Mouse (Mus musculus) layer of hippocampus, postnatal 25 days (tissue): ENCODE results near the gene Ccdc127. TPM values are rescaled to one million over a fixed set of nuclear protein-coding genes. Genes with fewer than 3 reads are reported as not detected.

Experiments used
- DNase-seq, 2 experiments: peaks; one replicate each; pipeline ENCODE4 v3.0.0; 2022; ENCODE audit warnings: mixed read lengths in 2 of 2, low spot score in 1 of 2; ENCODE audit errors: extremely low spot score in 1 of 2
- total RNA-seq, 2 experiments: library from RNA; stranded (reverse); gene quantifications; 2 replicates each; pipeline ENCODE4 v1.2.3; 2021

Ccdc127 gene
- 10 to 100 TPM; 76.8 to 81.9 TPM for total RNA-seq

- DNase-seq, result peak; percentile 96 to 97
Measured at GRCm38 (mm10) chr13:74349566-74350434, at the start of gene Ccdc127, which contains the start of gene Sdha. Ccdc127 (plus strand) TSS chr13:74350309. Sdha (minus strand) TSS chr13:74350280.

DNA sequence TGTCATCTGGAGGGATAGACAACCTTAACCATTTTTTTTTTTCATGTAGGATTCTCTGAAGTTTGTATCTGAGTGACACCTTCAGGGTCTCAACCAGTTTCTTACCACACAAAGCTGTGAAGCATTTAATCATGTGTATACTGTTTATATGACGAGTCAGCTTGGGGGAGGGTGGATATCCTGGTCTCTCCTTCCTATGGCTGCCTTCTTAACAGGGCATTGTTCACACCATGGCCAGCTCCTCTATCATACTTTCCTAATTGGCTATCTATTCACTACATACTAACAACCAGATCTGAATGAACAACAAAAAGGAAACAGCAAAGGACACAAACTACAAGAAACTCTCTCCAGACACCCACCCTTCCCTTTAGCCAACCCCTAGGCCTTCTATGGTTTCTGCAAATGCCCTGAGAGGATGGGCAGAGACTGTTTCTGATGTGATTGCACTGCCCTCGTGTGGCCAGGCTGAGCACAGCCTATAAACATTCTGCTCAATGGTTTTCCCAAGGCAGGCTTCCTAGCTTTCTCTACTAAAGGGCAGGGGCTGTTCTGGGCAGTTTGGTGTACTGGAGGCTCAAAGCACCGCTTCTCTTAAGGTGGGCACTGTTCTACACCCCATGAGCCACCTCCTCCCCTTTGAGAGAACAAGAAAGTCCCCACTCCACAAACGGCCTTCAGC, 49.0 kb upstream of the Ccdc127 start:
- peak; percentile 66 to 82 for DNase-seq

- no peak for DNase-seq
Measured at GRCm38 (mm10) chr13:74301607-74301984, 48.5 kb upstream of the Ccdc127 start.

GRCm38 (mm10) chr13:74302050-74303037, 47.8 kb upstream of the Ccdc127 start:
- peak in 1 of 2 experiments; percentile 11 for DNase-seq

- no peak for DNase-seq
Measured at GRCm38 (mm10) chr13:74305380-74305779, 44.7 kb upstream of the Ccdc127 start.

DNA sequence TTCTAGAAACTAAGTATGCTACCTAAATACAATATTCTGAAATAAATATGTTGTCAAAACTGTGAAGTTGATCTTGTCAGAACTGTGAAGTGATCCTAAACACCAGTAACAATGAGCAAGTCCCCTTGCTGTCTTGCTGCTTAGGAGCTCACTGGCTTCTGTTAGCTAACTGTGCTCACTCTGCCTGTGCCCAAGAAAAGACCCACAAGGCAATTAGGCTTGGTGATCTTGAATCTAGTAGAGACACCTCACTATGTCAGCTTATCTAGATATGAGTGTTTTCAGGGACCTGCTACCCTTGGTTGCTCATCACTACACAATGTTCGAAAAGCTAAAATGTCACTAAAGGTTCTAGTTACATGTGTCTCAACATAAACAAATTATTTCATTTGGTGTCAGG, 44.3 kb upstream of the Ccdc127 start:
- DNase-seq, result no peak

DNA sequence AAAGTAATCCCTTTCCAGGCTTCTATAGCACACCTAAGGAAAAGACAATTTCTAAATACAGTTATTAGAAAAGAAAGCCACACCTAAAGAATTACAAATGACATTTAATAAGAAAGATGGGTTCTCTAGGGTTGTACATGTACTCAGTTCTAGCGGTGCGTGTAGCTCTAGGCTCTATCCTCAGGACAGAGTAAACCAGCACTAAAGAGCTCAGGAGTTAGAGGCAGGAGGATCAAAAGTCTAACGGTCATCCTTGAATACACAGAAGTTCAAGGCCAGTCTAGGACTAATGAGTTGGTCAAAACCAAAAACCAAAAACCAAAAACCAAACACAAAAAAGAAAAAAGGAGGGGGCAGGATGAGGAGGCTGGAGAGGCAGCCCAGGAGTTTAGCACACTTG, 35.5 kb upstream of the Ccdc127 start:
- DNase-seq, result no peak

- DNase-seq, result no peak
Measured at GRCm38 (mm10) chr13:74316386-74316785, 33.7 kb upstream of the Ccdc127 start.

DNA sequence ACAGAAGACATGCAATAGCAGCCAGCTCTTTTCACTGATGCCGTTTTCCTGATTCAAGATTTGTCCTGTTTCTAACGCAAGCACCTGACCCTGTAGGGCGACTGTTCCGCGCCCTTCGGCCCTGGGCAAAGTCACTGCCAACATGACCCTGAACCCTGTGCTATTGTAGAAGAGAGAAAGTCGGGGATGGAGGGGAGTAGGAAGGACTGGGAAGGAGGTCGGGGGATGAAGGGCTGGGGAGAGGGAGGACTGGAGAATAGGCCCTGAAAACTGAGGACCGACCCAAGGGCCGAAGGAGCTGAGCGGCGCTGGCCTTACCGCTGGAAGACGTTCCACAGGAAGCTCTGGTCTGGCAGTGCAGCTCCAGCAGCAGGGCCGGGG, 33.3 kb upstream of the Ccdc127 start:
- DNase-seq, result no peak

- DNase-seq, result peak; percentile 69 to 71
Measured at GRCm38 (mm10) chr13:74317170-74317849, 32.8 kb upstream of the Ccdc127 start, which contains the start of gene Pdcd6. Pdcd6 (minus strand) TSS chr13:74317580.

- no peak for DNase-seq
Measured at GRCm38 (mm10) chr13:74329321-74329720, 20.8 kb upstream of the Ccdc127 start.

DNA sequence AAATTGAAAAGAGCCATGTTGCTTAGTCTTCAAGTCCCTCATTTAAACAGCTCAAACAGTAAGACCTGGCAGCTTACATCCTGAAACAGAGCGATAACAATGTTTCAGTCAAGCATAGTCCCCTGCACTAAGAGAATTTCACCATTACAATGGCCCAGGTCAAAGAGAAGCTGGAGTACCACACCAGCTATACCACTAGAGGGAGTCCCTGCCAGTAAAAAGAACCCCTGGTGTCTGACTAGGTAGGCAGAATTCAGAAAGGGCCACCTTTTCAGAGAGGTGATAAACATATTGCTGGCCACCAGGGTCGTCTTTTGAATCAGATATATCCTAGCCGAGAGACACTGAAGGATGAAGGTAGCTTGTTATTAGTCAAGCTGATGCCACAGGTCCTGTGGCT, 9.1 kb upstream of the Ccdc127 start:
- no peak for DNase-seq

DNA sequence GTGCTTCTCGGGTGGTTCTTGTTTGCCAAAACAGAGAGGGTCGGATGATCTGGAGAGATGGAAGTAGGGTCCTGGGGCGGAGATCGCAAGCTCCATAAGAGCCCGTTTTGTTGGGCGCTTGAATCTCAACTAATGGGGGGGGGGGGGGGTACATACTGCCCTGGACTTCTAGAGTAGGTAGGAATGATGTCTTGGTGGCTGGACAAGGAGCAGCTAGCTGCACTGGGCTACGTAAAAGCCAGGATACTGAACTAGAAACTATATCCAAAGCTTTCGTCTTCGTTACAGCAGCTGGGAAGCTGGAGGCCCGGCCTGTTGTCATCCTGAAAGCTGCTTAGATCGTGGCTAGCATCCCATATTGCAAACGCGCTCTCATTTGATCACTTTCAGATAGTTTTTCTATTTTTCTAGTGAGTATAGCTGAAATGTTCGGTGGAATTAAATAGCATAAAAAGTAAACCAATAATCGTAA, 362 bp downstream of the Ccdc127 start:
- no peak for DNase-seq

DNA sequence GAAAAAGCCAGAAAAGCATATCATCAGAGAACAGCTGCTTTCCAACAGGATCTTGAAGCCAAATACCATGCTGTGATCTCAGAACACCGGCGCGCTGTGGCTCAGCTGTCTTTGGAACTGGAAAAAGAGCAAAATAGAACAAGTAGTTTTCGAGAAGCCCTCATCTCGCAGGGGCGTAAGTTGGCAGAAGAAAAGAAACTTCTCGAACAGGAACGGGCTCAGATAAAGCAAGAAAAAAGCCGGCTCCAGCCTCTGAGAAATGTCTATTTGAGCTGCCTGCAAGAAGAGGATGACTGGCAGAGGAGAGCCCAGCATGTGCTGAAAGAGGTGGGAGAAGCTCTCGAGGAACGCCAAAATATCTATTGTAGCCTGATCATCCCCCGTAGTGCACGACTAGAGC, 6.4 kb downstream of the Ccdc127 start:
- DNase-seq, result no peak

- DNase-seq, result no peak
Measured at GRCm38 (mm10) chr13:74362218-74362617, 12.1 kb downstream of the Ccdc127 start.

- no peak for DNase-seq
Measured at GRCm38 (mm10) chr13:74363176-74363858, 13.2 kb downstream of the Ccdc127 start.

DNA sequence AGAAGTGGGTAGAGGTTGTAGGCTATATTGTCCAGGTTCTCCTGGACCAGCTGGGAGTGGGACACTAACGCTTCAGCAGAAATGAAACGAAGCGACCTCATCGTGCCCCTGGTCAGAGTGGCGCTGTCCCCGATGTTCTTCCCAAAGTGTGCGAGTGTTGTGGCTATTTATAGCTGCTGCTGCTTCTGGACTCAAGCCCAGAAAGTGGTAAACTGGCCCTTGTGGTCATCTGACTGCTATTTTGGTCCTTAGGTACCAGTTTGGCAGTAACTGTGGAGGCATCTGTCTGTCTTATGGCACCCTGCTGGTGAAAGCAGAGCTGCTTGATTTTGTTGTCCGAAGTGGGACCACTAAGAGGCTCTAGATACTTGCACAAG, 13.7 kb downstream of the Ccdc127 start, which contains the start of gene Lrrc14b:
Gene Lrrc14b (minus strand): TSS at position 147 of the 377 bp plus-strand sequence.
- DNase-seq, result no peak

GRCm38 (mm10) chr13:74381533-74382276, 31.6 kb downstream of the Ccdc127 start:
- DNase-seq, result peak in 1 of 2 experiments; percentile 8
